Comparison of ENCODE assay signal across 24 mouse cellular contexts in the genomic region with DNA sequence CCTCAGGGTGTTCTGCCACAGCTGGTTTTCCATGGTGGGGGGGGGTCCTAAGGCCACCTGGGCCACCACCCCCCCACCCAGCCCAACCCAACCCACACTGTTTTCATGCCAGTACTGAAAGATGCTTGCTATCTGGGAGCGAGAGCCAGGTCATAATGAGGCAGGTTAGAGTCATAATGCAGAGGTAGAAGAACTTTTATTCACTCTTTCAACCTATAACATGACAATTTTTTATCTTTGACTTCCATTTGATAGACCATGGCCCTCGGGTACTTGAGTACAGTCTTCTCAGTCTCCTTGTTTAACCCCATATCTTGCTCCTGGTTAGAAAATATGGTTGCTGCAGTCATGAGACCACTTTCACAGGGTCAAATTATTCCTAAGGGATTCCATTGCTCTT. TPM values are rescaled to one million over a fixed set of nuclear protein-coding genes. Genes with fewer than 3 reads are reported as not detected.
"Had no signal": no experiment of that assay in that cellular context is flagged by ENCODE, and none has a peak within 500 bp of the region (broad histone marks: within the 10 kb centered on the region; RNA-seq: fewer than 3 reads in every experiment).

A gene (minus strand): TSS at position 101 of the 400 bp plus-strand sequence.

- H3K9me3 ChIP-seq: stomach, embryonic 15.5 days had no signal

- H3K27me3 ChIP-seq: neural tube, embryonic 12.5 days; neural tube, embryonic 13.5 days; neural tube, embryonic 15.5 days; stomach, embryonic 15.5 days had no signal

- H3K4me3 ChIP-seq: neural tube, embryonic 12.5 days; neural tube, embryonic 13.5 days; neural tube, embryonic 15.5 days; stomach, embryonic 15.5 days had no signal

- H3K27ac ChIP-seq: neural tube, embryonic 12.5 days; neural tube, embryonic 13.5 days; neural tube, embryonic 15.5 days; stomach, embryonic 15.5 days; stomach, postnatal 0 days had no signal

- H3K4me1 ChIP-seq: neural tube, embryonic 12.5 days; neural tube, embryonic 13.5 days; neural tube, embryonic 15.5 days; stomach, embryonic 15.5 days had no signal

- DNase-seq: retina, postnatal 1 day; right cerebral cortex, adult 18-20 months; right cerebral cortex, postnatal 14 days; right cerebral cortex, postnatal 25 days; right cerebral cortex, postnatal 4 days; spleen, adult 18-20 months; thymus, adult 18-20 months; thymus, adult 2 months; thymus, postnatal 14 days; thymus, postnatal 25 days; thymus, postnatal 36 days; thymus, postnatal 4 days had no signal

- H3K36me3 ChIP-seq: neural tube, embryonic 12.5 days; neural tube, embryonic 13.5 days; neural tube, embryonic 15.5 days; stomach, embryonic 15.5 days had no signal

RNA-seq across cellular contexts. Expression of the gene that starts here (rescaled TPM):
- polyA plus RNA-seq: neural tube, embryonic 11.5 days; neural tube, embryonic 12.5 days; neural tube, embryonic 13.5 days; neural tube, embryonic 15.5 days; small intestine, adult 2 months; spleen, adult 2 months; stomach, embryonic 14.5 days; stomach, embryonic 15.5 days; stomach, embryonic 16.5 days; stomach, postnatal 0 days; thymus, postnatal 0 days; urinary bladder, adult 2 months had no signal
